Mouse (Mus musculus): ENCODE results near the gene Slc12a9. TPM values are rescaled to one million over a fixed set of nuclear protein-coding genes. Genes with fewer than 3 reads are reported as not detected.
A peak's percentile ranks its signal among the peaks of the same experiment; 100 is the strongest.

Gene Slc12a9
- total and polyA plus RNA-seq, 3 experiments: 3.0 to 11.1 (median 7.9) TPM

GRCm38 (mm10) chr5:137288999-137289470 lies 44.4 kb downstream of the Slc12a9 start:
- in situ Hi-C loops (cut with MboI; ENCODE audit: low pct_ligation_motif_present, low pct_unique_long_range_greater_than_20kb, low sequenced_read_pairs): no loop called here
- dilution Hi-C loops (cut with MboI; ENCODE audit: extremely low pct_ligation_motif_present, extremely low pct_unique_long_range_greater_than_20kb, low sequenced_read_pairs): no loop called here
- Histone ChIP-seq H3K79me2 (replicated peaks; ENCODE audit: control insufficient read depth, extremely low read depth, insufficient read depth, poor library complexity, severe bottlenecking) (no peaks in the 10 kb centered on the region), H3K4me3 (replicated peaks in 1 of 3; ENCODE audit: low read depth in 2 of 3, low read length in 2 of 3, poor library complexity in 1 of 3) (no peak overlapping the region), H3K9ac (ENCODE audit: insufficient read depth, low read depth) (no peak overlapping the region), H3K27me3 (replicated peaks) (peaks cover 33% of the 10 kb centered on the region), H3K9me3 (replicated peaks; ENCODE audit: low read length) (no peaks in the 10 kb centered on the region), H3K4me2 (ENCODE audit: insufficient read depth, low read depth, poor library complexity, severe bottlenecking) (no peak overlapping the region), H3K4me1 (ENCODE audit: control insufficient read depth in 1 of 2, insufficient read depth in 2 of 2) (peaks cover 14 to 47% of the 10 kb centered on the region in 2 experiments; a peak in 3 of 4 replicates), H3K36me3 (replicated peaks in 1 of 2; ENCODE audit: control insufficient read depth in 1 of 2, insufficient read depth in 1 of 2, low read length in 1 of 2) (no peaks in the 10 kb centered on the region), H3K27ac (ENCODE audit: insufficient read depth, low read depth) (no peak overlapping the region)
- no peak for DNase-seq (ENCODE audit: extremely low read depth)
- no peak for TF ChIP-seq CHD2 (IDR thresholded peaks at IDR 0.05; ENCODE audit: low read length)
- no peak for TF ChIP-seq NELFE (IDR thresholded peaks at IDR 0.05; ENCODE audit: low read depth, low read length)
- TF ChIP-seq CTCF (conservative IDR thresholded peaks at IDR 0.05 in 1 of 2, IDR thresholded peaks at IDR 0.05 in 1 of 2; ENCODE audit: low read depth in 2 of 2, low read length in 2 of 2): peak in 1 of 2 experiments; percentile 52; a peak in 2 of 4 replicates
- no peak for TF ChIP-seq MAFK (IDR thresholded peaks at IDR 0.05; ENCODE audit: insufficient replicate concordance, low read length)
- peak; percentile 29 for TF ChIP-seq RAD21 (IDR thresholded peaks at IDR 0.05; ENCODE audit: low read depth, low read length)
- TF ChIP-seq MAZ (IDR thresholded peaks at IDR 0.05; ENCODE audit: low read depth, low read length): no peak
- no peak for TF ChIP-seq ZNF384 (IDR thresholded peaks at IDR 0.05; ENCODE audit: low read depth, low read length)
- TF ChIP-seq UBTF (IDR thresholded peaks at IDR 0.05; ENCODE audit: low read depth, low read length): no peak

- dilution Hi-C loops (cut with MboI; ENCODE audit: extremely low pct_ligation_motif_present, extremely low pct_unique_long_range_greater_than_20kb, low sequenced_read_pairs): no loop called here
- H3K79me2 ChIP-seq (replicated peaks; ENCODE audit: control insufficient read depth, extremely low read depth, insufficient read depth, poor library complexity, severe bottlenecking): no peaks in the 10 kb centered on the region
- in situ Hi-C loops (cut with MboI; ENCODE audit: low pct_ligation_motif_present, low pct_unique_long_range_greater_than_20kb, low sequenced_read_pairs): no loop called here
- peaks cover 14 to 44% of the 10 kb centered on the region in 2 experiments; a peak in 3 of 4 replicates for H3K4me1 ChIP-seq (ENCODE audit: control insufficient read depth in 1 of 2, insufficient read depth in 2 of 2)
- H3K36me3 ChIP-seq (replicated peaks in 1 of 2; ENCODE audit: control insufficient read depth in 1 of 2, insufficient read depth in 1 of 2, low read length in 1 of 2): no peaks in the 10 kb centered on the region
- H3K4me3 ChIP-seq (replicated peaks in 1 of 3; ENCODE audit: low read depth in 2 of 3, low read length in 2 of 3, poor library complexity in 1 of 3): no peak overlapping the region
- H3K9ac ChIP-seq (ENCODE audit: insufficient read depth, low read depth): no peak overlapping the region
- DNase-seq (ENCODE audit: extremely low read depth): no peak
- H3K27ac ChIP-seq (ENCODE audit: insufficient read depth, low read depth): no peak overlapping the region
- TF ChIP-seq MEF2A (IDR thresholded peaks at IDR 0.05; ENCODE audit: borderline replicate concordance, low read depth, low read length) (no peak), MYC (IDR thresholded peaks at IDR 0.05; ENCODE audit: low read depth, low read length) (no peak), JUN (IDR thresholded peaks at IDR 0.05; ENCODE audit: insufficient read depth, low read depth, low read length) (no peak), NRF1 (IDR thresholded peaks at IDR 0.05; ENCODE audit: low read depth, low read length) (no peak), CTCF (conservative IDR thresholded peaks at IDR 0.05 in 1 of 2, IDR thresholded peaks at IDR 0.05 in 1 of 2; ENCODE audit: low read depth in 2 of 2, low read length in 2 of 2) (no peak), NELFE (IDR thresholded peaks at IDR 0.05; ENCODE audit: low read depth, low read length) (no peak), MXI1 (IDR thresholded peaks at IDR 0.05; ENCODE audit: low read depth, low read length) (no peak)
- peaks cover 33% of the 10 kb centered on the region for H3K27me3 ChIP-seq (replicated peaks)
- peaks cover 7% of the 10 kb centered on the region for H3K9me3 ChIP-seq (replicated peaks; ENCODE audit: low read length)
- peak overlapping the region; percentile 33; the same call in 1 of the 2 replicates for H3K4me2 ChIP-seq (ENCODE audit: insufficient read depth, low read depth, poor library complexity, severe bottlenecking)
Observed at GRCm38 (mm10) chr5:137287953-137288743, 45.2 kb downstream of the Slc12a9 start.
